Mouse (Mus musculus): ENCODE measurements around the gene Lrrc43. TPM values are rescaled to one million over a fixed set of nuclear protein-coding genes. Genes with fewer than 3 reads are reported as not detected.
A peak's percentile ranks its signal among the peaks of the same experiment; 100 is the strongest.
"Not testable (repeated sequence)": the region's sequence is repeated elsewhere in the genome, so short reads cannot be mapped to it uniquely, and the experiment has no call there.

The Lrrc43 gene
- polyA plus RNA-seq, 1 experiment from 2014 or later = not detected

- ATAC-seq (ENCODE audit: low read depth) = no peak
- H3K27me3 ChIP-seq (ENCODE audit: control insufficient read depth, insufficient read depth, low read depth, low read length) = peaks cover 47% of the 10 kb centered on the region
- no peak overlapping the region for H3K9ac ChIP-seq (ENCODE audit: low read depth, low read length)
- peak overlapping the region; percentile 88 for H3K4me2 ChIP-seq (ENCODE audit: low read depth, low read length)
- H3K4me1 ChIP-seq (ENCODE audit: control insufficient read depth, low read depth, low read length) = peaks cover 19% of the 10 kb centered on the region
- H3K36me3 ChIP-seq (ENCODE audit: control insufficient read depth, insufficient read depth) = no peaks in the 10 kb centered on the region
- H3K4me3 ChIP-seq (ENCODE audit: low read depth, low read length) = peak overlapping the region; percentile 62
- H3K27ac ChIP-seq (ENCODE audit: low read length) = no peak overlapping the region
- no peaks in the 10 kb centered on the region for H3K9me3 ChIP-seq (replicated peaks; ENCODE audit: control insufficient read depth, low read length)
- WGBS (ENCODE audit: insufficient replicate concordance) = 11% methylated on average over 12 of the region's 12 CpGs
These were observed 19.8 kb downstream of the Lrrc43 start for GRCm38 (mm10) chr5:123508921-123509320.

DNA sequence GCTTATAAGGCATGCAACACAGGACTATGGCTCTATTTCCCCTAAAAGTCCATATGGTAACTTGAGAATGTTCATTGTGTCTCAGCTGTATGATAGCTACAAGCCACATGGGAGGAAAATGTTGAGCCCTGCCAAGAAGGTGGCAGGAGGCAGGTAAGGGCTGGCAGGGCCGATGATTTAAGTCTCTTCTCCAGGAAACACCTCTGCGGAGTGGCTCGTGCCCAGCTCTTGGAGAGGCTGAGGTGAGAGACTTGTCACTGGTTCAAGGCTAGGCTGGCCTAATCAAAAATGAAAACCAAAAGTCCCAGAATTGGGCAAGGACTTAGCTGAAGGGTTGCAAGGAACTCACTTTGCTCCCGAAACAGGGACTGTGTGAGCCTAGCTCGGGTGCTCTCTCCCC is 21.1 kb downstream of the Lrrc43 start, which contains the start of gene B3gnt4:
B3gnt4 (plus strand) TSS at position 301 of the 400 bp plus-strand sequence.
- no peaks in the 10 kb centered on the region for H3K9me3 ChIP-seq (replicated peaks; ENCODE audit: control insufficient read depth, low read length)
- H3K4me1 ChIP-seq (ENCODE audit: control insufficient read depth, low read depth, low read length) = peaks cover 19% of the 10 kb centered on the region
- H3K27ac ChIP-seq (ENCODE audit: low read length) = no peak within 1 kb of the TSS
- no peak within 1 kb of the TSS for H3K9ac ChIP-seq (ENCODE audit: low read depth, low read length)
- no peak for ATAC-seq (ENCODE audit: low read depth)
- H3K36me3 ChIP-seq (ENCODE audit: control insufficient read depth, insufficient read depth) = no peaks in the 10 kb centered on the region
- peaks cover 42% of the 10 kb centered on the region for H3K27me3 ChIP-seq (ENCODE audit: control insufficient read depth, insufficient read depth, low read depth, low read length)
- H3K4me3 ChIP-seq (ENCODE audit: low read depth, low read length) = no peak within 1 kb of the TSS
- WGBS (ENCODE audit: insufficient replicate concordance) = 84% methylated on average over 5 of the region's 5 CpGs
- no peak within 1 kb of the TSS for H3K4me2 ChIP-seq (ENCODE audit: low read depth, low read length)

DNA sequence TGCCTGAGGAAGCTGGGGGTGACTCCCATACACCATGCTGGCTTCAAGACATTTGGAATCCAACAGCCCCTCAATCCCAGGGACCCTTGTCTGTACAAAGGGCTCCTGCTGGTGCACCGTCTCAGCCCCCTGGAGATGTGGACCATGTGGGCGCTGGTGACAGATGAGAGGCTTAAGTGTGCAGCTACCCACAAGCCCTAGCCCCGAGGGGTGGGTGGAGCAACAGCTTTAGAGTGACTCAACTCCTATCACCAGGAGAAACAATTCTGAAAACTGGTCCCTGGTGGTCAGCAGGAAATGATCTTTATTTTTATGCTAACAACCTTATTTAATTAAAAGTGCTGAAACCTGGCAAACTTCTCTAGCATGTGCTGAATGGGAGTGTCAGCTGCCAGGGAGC is 22.3 kb downstream of the Lrrc43 start:
- WGBS (ENCODE audit: insufficient replicate concordance) = 53% methylated on average over 3 of the region's 3 CpGs
- not testable (repeated sequence) for ATAC-seq (ENCODE audit: low read depth)

GRCm38 (mm10) chr5:123512102-123512501 is 23.0 kb downstream of the Lrrc43 start:
- peak; percentile 72 for ATAC-seq (ENCODE audit: low read depth)
- Histone ChIP-seq H3K27me3 (ENCODE audit: control insufficient read depth, insufficient read depth, low read depth, low read length) (peaks cover 31% of the 10 kb centered on the region), H3K27ac (ENCODE audit: low read length) (no peak overlapping the region), H3K36me3 (ENCODE audit: control insufficient read depth, insufficient read depth) (no peaks in the 10 kb centered on the region), H3K9ac (ENCODE audit: low read depth, low read length) (no peak overlapping the region), H3K4me3 (ENCODE audit: low read depth, low read length) (no peak overlapping the region), H3K4me2 (ENCODE audit: low read depth, low read length) (no peak overlapping the region), H3K9me3 (replicated peaks; ENCODE audit: control insufficient read depth, low read length) (no peaks in the 10 kb centered on the region), H3K4me1 (ENCODE audit: control insufficient read depth, low read depth, low read length) (peaks cover 19% of the 10 kb centered on the region)
- 42% methylated on average over 3 of the region's 3 CpGs for WGBS (ENCODE audit: insufficient replicate concordance)

More for the DNA sequence above, 22.3 kb downstream of the Lrrc43 start:
- not testable (repeated sequence) for H3K9me3 ChIP-seq (replicated peaks; ENCODE audit: control insufficient read depth, low read length); H3K27ac ChIP-seq (ENCODE audit: low read length); H3K9ac ChIP-seq (ENCODE audit: low read depth, low read length); H3K36me3 ChIP-seq (ENCODE audit: control insufficient read depth, insufficient read depth); H3K4me3 ChIP-seq (ENCODE audit: low read depth, low read length); H3K4me2 ChIP-seq (ENCODE audit: low read depth, low read length)
- peaks cover 37% of the 10 kb centered on the region for H3K27me3 ChIP-seq (ENCODE audit: control insufficient read depth, insufficient read depth, low read depth, low read length)
- H3K4me1 ChIP-seq (ENCODE audit: control insufficient read depth, low read depth, low read length) = peaks cover 19% of the 10 kb centered on the region

DNA sequence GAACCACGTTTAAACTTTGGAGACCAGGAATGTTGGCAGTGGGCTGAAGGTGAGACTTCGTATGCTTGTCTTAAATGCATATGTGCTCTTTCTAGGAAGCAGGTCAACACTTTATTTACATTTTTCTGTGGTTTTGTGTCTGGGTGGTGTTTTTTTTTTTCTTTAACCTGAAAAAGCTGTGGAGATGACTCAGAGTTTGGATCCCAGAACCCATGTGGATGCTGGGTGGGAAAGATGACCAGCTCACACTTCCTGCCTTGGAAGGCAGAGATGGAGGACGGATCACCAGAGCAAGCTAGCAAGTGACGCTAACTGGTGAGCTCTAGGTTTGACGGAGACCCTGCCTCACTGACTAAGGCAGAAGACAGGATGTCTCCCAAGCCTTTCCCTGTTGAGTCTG is 25.8 kb downstream of the Lrrc43 start:
- no peaks in the 10 kb centered on the region; the same call in 1 of the 2 replicates for H3K36me3 ChIP-seq (ENCODE audit: control insufficient read depth, insufficient read depth)
- 81% methylated on average over 5 of the region's 5 CpGs for WGBS (ENCODE audit: insufficient replicate concordance)
- H3K27me3 ChIP-seq (ENCODE audit: control insufficient read depth, insufficient read depth, low read depth, low read length) = peaks cover 4% of the 10 kb centered on the region; the same call in 1 of the 2 replicates
- no peak overlapping the region for H3K4me3 ChIP-seq (ENCODE audit: low read depth, low read length)
- ATAC-seq (ENCODE audit: low read depth) = no peak
- H3K4me2 ChIP-seq (ENCODE audit: low read depth, low read length) = no peak overlapping the region
- no peak overlapping the region for H3K9ac ChIP-seq (ENCODE audit: low read depth, low read length)
- H3K9me3 ChIP-seq (replicated peaks; ENCODE audit: control insufficient read depth, low read length) = no peaks in the 10 kb centered on the region
- no peak overlapping the region for H3K27ac ChIP-seq (ENCODE audit: low read length)
- H3K4me1 ChIP-seq (ENCODE audit: control insufficient read depth, low read depth, low read length) = peaks cover 9% of the 10 kb centered on the region

GRCm38 (mm10) chr5:123520666-123521065 is 31.6 kb downstream of the Lrrc43 start:
- H3K27me3 ChIP-seq (ENCODE audit: control insufficient read depth, insufficient read depth, low read depth, low read length) = no peaks in the 10 kb centered on the region
- H3K9me3 ChIP-seq (replicated peaks; ENCODE audit: control insufficient read depth, low read length) = no peaks in the 10 kb centered on the region
- no peak overlapping the region for H3K27ac ChIP-seq (ENCODE audit: low read length)
- H3K4me2 ChIP-seq (ENCODE audit: low read depth, low read length) = no peak overlapping the region
- H3K4me3 ChIP-seq (ENCODE audit: low read depth, low read length) = no peak overlapping the region
- H3K9ac ChIP-seq (ENCODE audit: low read depth, low read length) = no peak overlapping the region
- ATAC-seq (ENCODE audit: low read depth) = no peak
- H3K4me1 ChIP-seq (ENCODE audit: control insufficient read depth, low read depth, low read length) = peaks cover 19% of the 10 kb centered on the region
- 82% methylated on average over 9 of the region's 9 CpGs for WGBS (ENCODE audit: insufficient replicate concordance)
- no peaks in the 10 kb centered on the region; the same call in 1 of the 2 replicates for H3K36me3 ChIP-seq (ENCODE audit: control insufficient read depth, insufficient read depth)

GRCm38 (mm10) chr5:123521621-123522020 is 32.5 kb downstream of the Lrrc43 start:
- Histone ChIP-seq H3K9me3 (replicated peaks; ENCODE audit: control insufficient read depth, low read length) (no peaks in the 10 kb centered on the region), H3K4me2 (ENCODE audit: low read depth, low read length) (no peak overlapping the region), H3K4me3 (ENCODE audit: low read depth, low read length) (no peak overlapping the region), H3K4me1 (ENCODE audit: control insufficient read depth, low read depth, low read length) (peaks cover 19% of the 10 kb centered on the region), H3K9ac (ENCODE audit: low read depth, low read length) (no peak overlapping the region), H3K36me3 (ENCODE audit: control insufficient read depth, insufficient read depth) (no peaks in the 10 kb centered on the region; the same call in 1 of the 2 replicates), H3K27ac (ENCODE audit: low read length) (no peak overlapping the region), H3K27me3 (ENCODE audit: control insufficient read depth, insufficient read depth, low read depth, low read length) (no peaks in the 10 kb centered on the region)
- no peak for ATAC-seq (ENCODE audit: low read depth)
- WGBS (ENCODE audit: insufficient replicate concordance) = 80% methylated on average over 1 of the region's 1 CpGs

- WGBS (ENCODE audit: insufficient replicate concordance) = 60% methylated on average over 1 of the region's 1 CpGs
These were observed 33.1 kb downstream of the Lrrc43 start for GRCm38 (mm10) chr5:123522166-123522565.

DNA sequence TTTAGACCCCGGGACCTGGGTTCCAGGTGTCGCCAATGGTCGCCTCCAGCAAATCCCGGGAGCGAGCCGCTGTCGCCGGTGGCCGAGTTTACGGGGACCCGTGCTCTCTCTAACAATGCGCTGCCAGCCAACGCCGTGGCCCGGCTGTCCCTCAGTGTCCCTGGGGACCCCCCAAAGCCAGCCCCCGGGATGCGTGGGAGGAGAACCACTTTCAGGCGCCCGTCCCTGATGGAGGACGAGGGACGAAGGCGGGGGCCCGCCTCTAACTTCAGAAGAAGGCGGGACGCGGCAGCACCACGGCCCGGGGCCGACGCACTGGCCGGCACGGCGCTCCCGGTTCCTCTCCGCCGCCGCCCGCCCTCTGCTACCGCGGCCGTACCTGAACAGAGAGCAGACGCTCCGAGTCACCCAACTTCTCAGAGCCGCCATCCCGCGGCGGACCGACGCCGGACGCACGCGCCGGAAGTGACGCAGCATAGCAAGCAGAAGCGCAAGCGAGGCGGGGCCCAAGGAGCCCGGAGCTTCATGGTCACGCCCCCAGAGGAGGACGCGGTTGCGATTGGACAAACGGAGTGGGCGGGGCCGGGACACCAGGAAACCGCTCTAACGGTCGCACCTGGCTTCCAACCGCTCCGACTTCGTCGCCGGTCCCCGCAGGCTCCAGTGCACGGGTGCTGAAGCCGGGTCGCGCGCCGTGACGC is 34.7 kb downstream of the Lrrc43 start, which contains the start of gene Diablo:
Diablo (minus strand) TSS at position 485 of the 701 bp plus-strand sequence.
- Histone ChIP-seq H3K27ac (ENCODE audit: low read length) (peak within 1 kb of the TSS; percentile 67), H3K9ac (ENCODE audit: low read depth, low read length) (peak within 1 kb of the TSS; percentile 85), H3K4me2 (ENCODE audit: low read depth, low read length) (peak within 1 kb of the TSS; percentile 89), H3K4me1 (ENCODE audit: control insufficient read depth, low read depth, low read length) (peaks cover 19% of the 10 kb centered on the region), H3K27me3 (ENCODE audit: control insufficient read depth, insufficient read depth, low read depth, low read length) (no peaks in the 10 kb centered on the region), H3K9me3 (replicated peaks; ENCODE audit: control insufficient read depth, low read length) (no peaks in the 10 kb centered on the region), H3K36me3 (ENCODE audit: control insufficient read depth, insufficient read depth) (no peaks in the 10 kb centered on the region), H3K4me3 (ENCODE audit: low read depth, low read length) (peak within 1 kb of the TSS; percentile 86)
- under 1% methylated on average over 82 of the region's 82 CpGs for WGBS (ENCODE audit: insufficient replicate concordance)
- ATAC-seq (ENCODE audit: low read depth) = peak; percentile 96

More at GRCm38 (mm10) chr5:123522166-123522565, 33.1 kb downstream of the Lrrc43 start:
- H3K4me1 ChIP-seq (ENCODE audit: control insufficient read depth, low read depth, low read length) = peaks cover 19% of the 10 kb centered on the region
- no peak overlapping the region for H3K4me3 ChIP-seq (ENCODE audit: low read depth, low read length)
- no peak for ATAC-seq (ENCODE audit: low read depth)
- no peak overlapping the region for H3K27ac ChIP-seq (ENCODE audit: low read length)
- no peaks in the 10 kb centered on the region; the same call in 1 of the 2 replicates for H3K36me3 ChIP-seq (ENCODE audit: control insufficient read depth, insufficient read depth)
- H3K9ac ChIP-seq (ENCODE audit: low read depth, low read length) = no peak overlapping the region
- H3K4me2 ChIP-seq (ENCODE audit: low read depth, low read length) = no peak overlapping the region
- H3K9me3 ChIP-seq (replicated peaks; ENCODE audit: control insufficient read depth, low read length) = no peaks in the 10 kb centered on the region
- H3K27me3 ChIP-seq (ENCODE audit: control insufficient read depth, insufficient read depth, low read depth, low read length) = no peaks in the 10 kb centered on the region

Measured in liver, embryonic 16.5 days (tissue).